Mouse (Mus musculus) small intestine, adult 2 months (tissue): ENCODE measurements around the gene Fzd7.

Source experiments
- CTCF ChIP-seq: fragments of 200-500 bp; IDR thresholded peaks from 2 replicates; pipeline ENCODE4 v1.5.1; 2012; ENCODE audit warnings: low read depth, mild to moderate bottlenecking, control low read depth, inconsistent platforms, low read length, moderate library complexity, mixed read lengths; ENCODE audit not compliant: insufficient replicate concordance, insufficient read length; ENCODE audit errors: extremely low read depth
- POLR2A ChIP-seq: fragments of 200-500 bp; IDR thresholded peaks from 2 replicates; pipeline ENCODE4 v1.6.1; 2012; ENCODE audit warnings: low read depth, mild to moderate bottlenecking, control low read depth, inconsistent platforms, low read length, moderate library complexity

- TF ChIP-seq CTCF (no peak), POLR2A (no peak)
Measured at GRCm38 (mm10) chr1:59457873-59458272, 24.4 kb upstream of the Fzd7 start.
